Mouse (Mus musculus) spleen, adult 2 months (tissue): Measurements from ENCODE around the gene Nolc1.

Experiments used
- CTCF ChIP-seq: fragments of 200-500 bp; IDR thresholded peaks from 2 replicates; pipeline ENCODE4 v1.5.1; 2011; ENCODE audit warnings: mild to moderate bottlenecking, inconsistent platforms; ENCODE audit not compliant: insufficient read depth, insufficient read length, insufficient replicate concordance; ENCODE audit errors: extremely low read depth
- POLR2A ChIP-seq: fragments of 200-500 bp; IDR thresholded peaks from 2 replicates; pipeline ENCODE4 v1.6.1; 2011; ENCODE audit warnings: low read depth, low read length, inconsistent platforms

DNA sequence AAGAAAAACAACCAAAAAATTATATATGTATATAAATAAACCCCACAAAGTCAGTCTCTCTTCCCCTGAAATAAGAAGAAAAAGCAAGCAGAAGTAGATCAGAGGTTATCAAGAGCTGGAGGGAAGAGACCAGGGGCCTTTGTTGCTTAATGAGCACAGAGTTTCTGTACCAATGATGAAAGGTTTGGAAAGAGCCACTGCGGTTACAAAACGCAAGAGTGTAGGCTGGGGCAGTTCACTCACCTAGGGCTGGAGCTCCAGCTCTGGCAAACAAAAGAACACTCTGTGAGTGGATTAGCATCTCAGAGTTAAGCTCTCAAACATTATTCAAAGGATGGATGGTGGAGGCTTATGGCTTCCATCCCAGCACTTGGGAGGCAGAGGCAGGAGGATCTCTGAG lies 34.6 kb downstream of the Nolc1 start:
- TF ChIP-seq CTCF (no peak), POLR2A (no peak)
